Comparison of ENCODE assay signal across 14 mouse cellular contexts in genomic region chr5:139020595-139020994, GRCm38 (mm10). TPM values are rescaled to one million over a fixed set of nuclear protein-coding genes. Genes with fewer than 3 reads are reported as not detected.
"Had no signal": no experiment of that assay in that cellular context is flagged by ENCODE, and none has a peak within 500 bp of the region (broad histone marks: within the 10 kb centered on the region; RNA-seq: fewer than 3 reads in every experiment).

No protein-coding gene starts in this region.

- H3K4me2 ChIP-seq: intestine, embryonic 15.5 days; limb, embryonic 12.5 days; liver, embryonic 15.5 days; neural tube, embryonic 12.5 days had no signal

- H3K9ac ChIP-seq: intestine, embryonic 15.5 days; limb, embryonic 12.5 days; liver, embryonic 15.5 days; neural tube, embryonic 12.5 days had no signal

- ATAC-seq: intestine, embryonic 15.5 days; lung, postnatal 0 days had no signal

- DNase-seq: liver; lung, adult 2 months; lung, postnatal 36 days; midbrain, embryonic 14.5 days; thymus, postnatal 14 days had no signal

- H3K4me3 ChIP-seq: intestine, embryonic 15.5 days; left cerebral cortex, adult 2 months; limb, embryonic 12.5 days; liver, embryonic 15.5 days; midbrain, embryonic 10.5 days; neural tube, embryonic 12.5 days had no signal

- H3K36me3 ChIP-seq: intestine, embryonic 15.5 days; limb, embryonic 12.5 days; liver, embryonic 15.5 days; midbrain, embryonic 10.5 days had no signal

- H3K4me1 ChIP-seq: limb, embryonic 12.5 days; midbrain, embryonic 10.5 days; neural tube, embryonic 12.5 days had no signal

- H3K9me3 ChIP-seq: intestine, embryonic 15.5 days; limb, embryonic 12.5 days; liver, embryonic 15.5 days; midbrain, embryonic 10.5 days; neural tube, embryonic 12.5 days had no signal

- H3K27me3 ChIP-seq: intestine, embryonic 15.5 days; limb, embryonic 12.5 days; liver, embryonic 15.5 days; neural tube, embryonic 12.5 days had no signal

- H3K27ac ChIP-seq: intestine, embryonic 15.5 days; left cerebral cortex, adult 2 months; limb, embryonic 12.5 days; liver, embryonic 15.5 days; midbrain, embryonic 10.5 days; neural tube, embryonic 12.5 days; stomach, postnatal 0 days had no signal

RNA-seq across cellular contexts. Expression of gene Pdgfa, which starts 23.4 kb away (rescaled TPM):
- total RNA-seq: neutrophil, adult 5-6 weeks had no signal
